Mouse (Mus musculus): ENCODE data around the gene Usp54. TPM values are rescaled to one million over a fixed set of nuclear protein-coding genes. Genes with fewer than 3 reads are reported as not detected.

The Usp54 gene
- polyA plus RNA-seq, 1 experiment from 2014 or later, result 14.5 TPM

- H3K9ac ChIP-seq (replicated peaks; ENCODE audit: low read length), result no peak overlapping the region
- H3K4me2 ChIP-seq (ENCODE audit: low read length), result no peak overlapping the region
- WGBS, result 99% methylated on average over 7 of the region's 7 CpGs
- no peak overlapping the region for H3K27ac ChIP-seq (replicated peaks; ENCODE audit: low read depth, low read length)
- ATAC-seq (ENCODE audit: low FRiP score, low TSS enrichment), result no peak
- no peak overlapping the region for H3K4me3 ChIP-seq (replicated peaks; ENCODE audit: low read depth, low read length)
- DNase-seq, result no peak
- H3K4me1 ChIP-seq (ENCODE audit: control insufficient read depth, insufficient read depth, low read length), result peaks cover 14% of the 10 kb centered on the region
- H3K9me3 ChIP-seq (ENCODE audit: control insufficient read depth, low read length), result no peaks in the 10 kb centered on the region
- peaks cover 8% of the 10 kb centered on the region; the same call in 1 of the 2 replicates for H3K27me3 ChIP-seq (ENCODE audit: control insufficient read depth, insufficient read depth, low read length)
- no peaks in the 10 kb centered on the region for H3K36me3 ChIP-seq (ENCODE audit: control insufficient read depth, insufficient read depth, low read length)
Measured at GRCm38 (mm10) chr14:20659687-20660086, 18.8 kb upstream of the Usp54 start.

- Histone ChIP-seq H3K9ac (replicated peaks; ENCODE audit: low read length) (no peak overlapping the region), H3K9me3 (ENCODE audit: control insufficient read depth, low read length) (no peaks in the 10 kb centered on the region), H3K4me2 (ENCODE audit: low read length) (no peak overlapping the region), H3K27ac (replicated peaks; ENCODE audit: low read depth, low read length) (no peak overlapping the region), H3K27me3 (ENCODE audit: control insufficient read depth, insufficient read depth, low read length) (peaks cover 8% of the 10 kb centered on the region; the same call in 1 of the 2 replicates), H3K36me3 (ENCODE audit: control insufficient read depth, insufficient read depth, low read length) (no peaks in the 10 kb centered on the region), H3K4me3 (replicated peaks; ENCODE audit: low read depth, low read length) (no peak overlapping the region), H3K4me1 (ENCODE audit: control insufficient read depth, insufficient read depth, low read length) (peaks cover 14% of the 10 kb centered on the region)
- WGBS, result 95% methylated on average over 6 of the region's 6 CpGs
- DNase-seq (no peak), ATAC-seq (ENCODE audit: low FRiP score, low TSS enrichment) (no peak)
Measured at GRCm38 (mm10) chr14:20658902-20659301, 18.0 kb upstream of the Usp54 start.

- DNase-seq (peak; percentile 79), ATAC-seq (ENCODE audit: low FRiP score, low TSS enrichment) (no peak)
- Histone ChIP-seq H3K27ac (replicated peaks; ENCODE audit: low read depth, low read length) (no peak overlapping the region), H3K27me3 (ENCODE audit: control insufficient read depth, insufficient read depth, low read length) (peaks cover 8% of the 10 kb centered on the region; the same call in 1 of the 2 replicates), H3K36me3 (ENCODE audit: control insufficient read depth, insufficient read depth, low read length) (no peaks in the 10 kb centered on the region), H3K4me2 (ENCODE audit: low read length) (no peak overlapping the region), H3K9me3 (ENCODE audit: control insufficient read depth, low read length) (no peaks in the 10 kb centered on the region), H3K9ac (replicated peaks; ENCODE audit: low read length) (no peak overlapping the region), H3K4me3 (replicated peaks; ENCODE audit: low read depth, low read length) (no peak overlapping the region), H3K4me1 (ENCODE audit: control insufficient read depth, insufficient read depth, low read length) (peaks cover 14% of the 10 kb centered on the region)
Measured at GRCm38 (mm10) chr14:20658326-20658725, 17.5 kb upstream of the Usp54 start.

GRCm38 (mm10) chr14:20656361-20656760, 15.5 kb upstream of the Usp54 start, which contains the start of gene Myoz1:
Gene Myoz1 (minus strand): TSS chr14:20656540.
- 37% methylated on average over 11 of the region's 11 CpGs for WGBS
- H3K4me1 ChIP-seq (ENCODE audit: control insufficient read depth, insufficient read depth, low read length), result peaks cover 3% of the 10 kb centered on the region; the same call in 1 of the 2 replicates
- no peak within 1 kb of the TSS for H3K27ac ChIP-seq (replicated peaks; ENCODE audit: low read depth, low read length)
- H3K4me2 ChIP-seq (ENCODE audit: low read length), result no peak within 1 kb of the TSS
- H3K27me3 ChIP-seq (ENCODE audit: control insufficient read depth, insufficient read depth, low read length), result no peaks in the 10 kb centered on the region
- H3K9ac ChIP-seq (replicated peaks; ENCODE audit: low read length), result no peak within 1 kb of the TSS
- no peak within 1 kb of the TSS for H3K4me3 ChIP-seq (replicated peaks; ENCODE audit: low read depth, low read length)
- no peaks in the 10 kb centered on the region for H3K9me3 ChIP-seq (ENCODE audit: control insufficient read depth, low read length)
- ATAC-seq (ENCODE audit: low FRiP score, low TSS enrichment), result no peak
- no peak for DNase-seq
- no peaks in the 10 kb centered on the region for H3K36me3 ChIP-seq (ENCODE audit: control insufficient read depth, insufficient read depth, low read length)

GRCm38 (mm10) chr14:20655731-20656130, 14.9 kb upstream of the Usp54 start:
- peaks cover 3% of the 10 kb centered on the region; the same call in 1 of the 2 replicates for H3K4me1 ChIP-seq (ENCODE audit: control insufficient read depth, insufficient read depth, low read length)
- DNase-seq (no peak), ATAC-seq (ENCODE audit: low FRiP score, low TSS enrichment) (no peak)
- H3K4me3 ChIP-seq (replicated peaks; ENCODE audit: low read depth, low read length), result no peak overlapping the region
- 81% methylated on average over 9 of the region's 9 CpGs for WGBS
- no peaks in the 10 kb centered on the region for H3K36me3 ChIP-seq (ENCODE audit: control insufficient read depth, insufficient read depth, low read length)
- no peaks in the 10 kb centered on the region for H3K27me3 ChIP-seq (ENCODE audit: control insufficient read depth, insufficient read depth, low read length)
- H3K4me2 ChIP-seq (ENCODE audit: low read length), result no peak overlapping the region
- H3K27ac ChIP-seq (replicated peaks; ENCODE audit: low read depth, low read length), result no peak overlapping the region
- no peaks in the 10 kb centered on the region for H3K9me3 ChIP-seq (ENCODE audit: control insufficient read depth, low read length)
- no peak overlapping the region for H3K9ac ChIP-seq (replicated peaks; ENCODE audit: low read length)

- no peak overlapping the region for H3K4me2 ChIP-seq (ENCODE audit: low read length)
- WGBS, result 85% methylated on average over 9 of the region's 9 CpGs
- ATAC-seq (ENCODE audit: low FRiP score, low TSS enrichment) (no peak), DNase-seq (no peak)
- no peaks in the 10 kb centered on the region for H3K9me3 ChIP-seq (ENCODE audit: control insufficient read depth, low read length)
- no peaks in the 10 kb centered on the region for H3K36me3 ChIP-seq (ENCODE audit: control insufficient read depth, insufficient read depth, low read length)
- no peaks in the 10 kb centered on the region for H3K4me1 ChIP-seq (ENCODE audit: control insufficient read depth, insufficient read depth, low read length)
- no peak overlapping the region for H3K9ac ChIP-seq (replicated peaks; ENCODE audit: low read length)
- no peak overlapping the region for H3K4me3 ChIP-seq (replicated peaks; ENCODE audit: low read depth, low read length)
- no peaks in the 10 kb centered on the region for H3K27me3 ChIP-seq (ENCODE audit: control insufficient read depth, insufficient read depth, low read length)
- no peak overlapping the region for H3K27ac ChIP-seq (replicated peaks; ENCODE audit: low read depth, low read length)
Measured at GRCm38 (mm10) chr14:20654690-20655421, 14.0 kb upstream of the Usp54 start.

GRCm38 (mm10) chr14:20651722-20652256, 10.9 kb upstream of the Usp54 start:
- Histone ChIP-seq H3K9me3 (ENCODE audit: control insufficient read depth, low read length) (no peaks in the 10 kb centered on the region), H3K4me1 (ENCODE audit: control insufficient read depth, insufficient read depth, low read length) (no peaks in the 10 kb centered on the region), H3K4me3 (replicated peaks; ENCODE audit: low read depth, low read length) (no peak overlapping the region), H3K9ac (replicated peaks; ENCODE audit: low read length) (no peak overlapping the region), H3K27ac (replicated peaks; ENCODE audit: low read depth, low read length) (no peak overlapping the region), H3K4me2 (ENCODE audit: low read length) (no peak overlapping the region), H3K27me3 (ENCODE audit: control insufficient read depth, insufficient read depth, low read length) (no peaks in the 10 kb centered on the region), H3K36me3 (ENCODE audit: control insufficient read depth, insufficient read depth, low read length) (no peaks in the 10 kb centered on the region)
- DNase-seq (no peak), ATAC-seq (ENCODE audit: low FRiP score, low TSS enrichment) (no peak)
- WGBS, result 70% methylated on average over 4 of the region's 4 CpGs

- no peak overlapping the region for H3K4me2 ChIP-seq (ENCODE audit: low read length)
- no peak for ATAC-seq (ENCODE audit: low FRiP score, low TSS enrichment)
- H3K9ac ChIP-seq (replicated peaks; ENCODE audit: low read length), result no peak overlapping the region
- H3K4me1 ChIP-seq (ENCODE audit: control insufficient read depth, insufficient read depth, low read length), result no peaks in the 10 kb centered on the region
- DNase-seq, result no peak
- no peaks in the 10 kb centered on the region for H3K36me3 ChIP-seq (ENCODE audit: control insufficient read depth, insufficient read depth, low read length)
- WGBS, result 84% methylated on average over 2 of the region's 2 CpGs
- H3K9me3 ChIP-seq (ENCODE audit: control insufficient read depth, low read length), result no peaks in the 10 kb centered on the region
- H3K27me3 ChIP-seq (ENCODE audit: control insufficient read depth, insufficient read depth, low read length), result no peaks in the 10 kb centered on the region
- H3K27ac ChIP-seq (replicated peaks; ENCODE audit: low read depth, low read length), result no peak overlapping the region
- no peak overlapping the region for H3K4me3 ChIP-seq (replicated peaks; ENCODE audit: low read depth, low read length)
Measured at GRCm38 (mm10) chr14:20651000-20651399, 10.1 kb upstream of the Usp54 start.

- no peak for ATAC-seq (ENCODE audit: low FRiP score, low TSS enrichment)
- Histone ChIP-seq H3K4me3 (replicated peaks; ENCODE audit: low read depth, low read length) (no peak overlapping the region), H3K4me2 (ENCODE audit: low read length) (no peak overlapping the region), H3K27ac (replicated peaks; ENCODE audit: low read depth, low read length) (no peak overlapping the region), H3K4me1 (ENCODE audit: control insufficient read depth, insufficient read depth, low read length) (peaks cover 5% of the 10 kb centered on the region; the same call in 1 of the 2 replicates), H3K36me3 (ENCODE audit: control insufficient read depth, insufficient read depth, low read length) (no peaks in the 10 kb centered on the region), H3K9me3 (ENCODE audit: control insufficient read depth, low read length) (no peaks in the 10 kb centered on the region), H3K27me3 (ENCODE audit: control insufficient read depth, insufficient read depth, low read length) (no peaks in the 10 kb centered on the region), H3K9ac (replicated peaks; ENCODE audit: low read length) (no peak overlapping the region)
- DNase-seq, result no peak
Measured at GRCm38 (mm10) chr14:20646381-20646780, 5.5 kb upstream of the Usp54 start.
